ENCODE assay signal across 8 mouse cellular contexts in the genomic region with DNA sequence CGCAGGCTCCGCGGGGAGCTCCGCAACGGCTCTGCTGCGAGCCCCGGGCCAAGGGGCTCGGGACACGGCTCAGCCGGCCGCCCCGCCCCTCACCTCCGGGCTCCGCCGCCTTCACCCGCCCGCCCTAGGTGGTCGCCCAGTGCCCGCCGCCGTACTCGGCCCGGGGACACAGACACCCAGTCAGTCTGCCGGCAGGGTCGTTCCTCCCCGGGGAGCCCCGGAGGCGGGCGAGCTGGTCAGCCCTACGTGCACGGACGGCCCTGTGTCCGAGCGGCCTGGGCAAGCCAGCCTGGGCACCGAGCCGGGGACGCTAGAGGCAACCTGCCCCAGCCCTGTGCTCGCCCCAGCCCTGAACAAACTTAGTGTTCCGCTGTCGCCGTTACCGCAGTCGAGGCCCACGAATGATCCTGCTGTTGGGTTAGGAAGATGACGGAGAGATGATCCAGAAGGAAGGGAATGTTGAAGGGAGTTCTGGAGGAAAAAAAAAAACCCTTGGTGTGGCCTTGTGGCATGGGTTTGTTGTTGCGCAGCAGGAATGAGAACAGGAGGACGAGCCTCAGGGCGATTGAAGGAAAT. TPM values are rescaled to one million over a fixed set of nuclear protein-coding genes. Genes with fewer than 3 reads are reported as not detected.
DNase-seq lines count a peak whose midpoint lies in the region; ATAC-seq and TF ChIP-seq lines count a peak whose summit lies in the region.

No protein-coding gene starts in this region.

- peaks cover 12% of the 10 kb centered on the region for H3K36me3 ChIP-seq in lung, embryonic 15.5 days
- peaks cover 18% of the 10 kb centered on the region for H3K36me3 ChIP-seq in hindbrain, embryonic 13.5 days
- H3K36me3 ChIP-seq in liver, postnatal 0 days (replicated peaks; ENCODE audit: insufficient read depth, low read length) = peaks cover 11% of the 10 kb centered on the region; the same call in 1 of the 2 replicates
- peaks cover 9% of the 10 kb centered on the region; the same call in 1 of the 2 replicates for H3K36me3 ChIP-seq in stomach, embryonic 15.5 days

- H3K4me1 ChIP-seq in lung, embryonic 15.5 days = peaks cover 17% of the 10 kb centered on the region
- H3K4me1 ChIP-seq in embryonic fibroblast, embryonic 13.5 days (ENCODE audit: control insufficient read depth, insufficient read depth, low read length) = peaks cover 3% of the 10 kb centered on the region; the same call in 1 of the 2 replicates
- H3K4me1 ChIP-seq in hindbrain, embryonic 13.5 days (replicated peaks) = peaks cover 31% of the 10 kb centered on the region
- peaks cover 11% of the 10 kb centered on the region for H3K4me1 ChIP-seq in liver, postnatal 0 days (ENCODE audit: insufficient read depth)
- peaks cover 3% of the 10 kb centered on the region; the same call in 1 of the 2 replicates for H3K4me1 ChIP-seq in stomach, embryonic 15.5 days

- H3K4me3 ChIP-seq in lung, embryonic 15.5 days = peak overlapping the region; percentile 79
- H3K4me3 ChIP-seq in embryonic fibroblast, embryonic 13.5 days (ENCODE audit: insufficient read depth, low read length) = peak overlapping the region; percentile 83
- H3K4me3 ChIP-seq in hindbrain, embryonic 13.5 days = peak overlapping the region; percentile 91
- peak overlapping the region; percentile 74 for H3K4me3 ChIP-seq in liver, postnatal 0 days (ENCODE audit: low read depth, low read length)
- H3K4me3 ChIP-seq in stomach, embryonic 15.5 days (replicated peaks) = peak overlapping the region; percentile 84

- TF ChIP-seq EP300 in liver, postnatal 0 days (IDR thresholded peaks at IDR 0.05; ENCODE audit: low read depth) = no peak

- peak overlapping the region; percentile 76 for H3K27ac ChIP-seq in lung, embryonic 15.5 days
- peak overlapping the region; percentile 58 for H3K27ac ChIP-seq in embryonic fibroblast, embryonic 13.5 days (ENCODE audit: insufficient read depth, low read length)
- H3K27ac ChIP-seq in hindbrain, embryonic 13.5 days = peak overlapping the region; percentile 87
- peak overlapping the region; percentile 94 for H3K27ac ChIP-seq in liver, postnatal 0 days (ENCODE audit: low read depth)
- H3K27ac ChIP-seq in stomach, embryonic 15.5 days = peak overlapping the region; percentile 83

- peak overlapping the region; percentile 75 for H3K9ac ChIP-seq in lung, embryonic 15.5 days
- peak overlapping the region; percentile 89 for H3K9ac ChIP-seq in hindbrain, embryonic 13.5 days
- peak overlapping the region; percentile 88 for H3K9ac ChIP-seq in liver, postnatal 0 days (replicated peaks)
- H3K9ac ChIP-seq in stomach, embryonic 15.5 days = peak overlapping the region; percentile 71

- TF ChIP-seq CTCF in embryonic fibroblast, embryonic 13.5 days (IDR thresholded peaks at IDR 0.05; ENCODE audit: borderline replicate concordance, insufficient read depth, low read length) = no peak
- no peak for TF ChIP-seq CTCF in liver, postnatal 0 days (IDR thresholded peaks at IDR 0.05; ENCODE audit: low read depth)

- H3K27me3 ChIP-seq in lung, embryonic 15.5 days = no peaks in the 10 kb centered on the region
- no peaks in the 10 kb centered on the region for H3K27me3 ChIP-seq in hindbrain, embryonic 13.5 days
- no peaks in the 10 kb centered on the region for H3K27me3 ChIP-seq in liver, postnatal 0 days (ENCODE audit: insufficient read depth, low read length)
- H3K27me3 ChIP-seq in stomach, embryonic 15.5 days (replicated peaks) = no peaks in the 10 kb centered on the region

- no peak for TF ChIP-seq POLR2A in embryonic fibroblast, embryonic 13.5 days (IDR thresholded peaks at IDR 0.05; ENCODE audit: low read depth, low read length)

- H3K4me2 ChIP-seq in lung, embryonic 15.5 days = peak overlapping the region; percentile 59
- peak overlapping the region; percentile 78 for H3K4me2 ChIP-seq in hindbrain, embryonic 13.5 days
- peak overlapping the region; percentile 69 for H3K4me2 ChIP-seq in liver, postnatal 0 days (ENCODE audit: low read depth, low read length)
- peak overlapping the region; percentile 60 for H3K4me2 ChIP-seq in stomach, embryonic 15.5 days

- DNase-seq in lung, postnatal 4 days = no peak
- peak; percentile 72 for DNase-seq in adrenal gland, postnatal 10 days
- no peak for DNase-seq in liver, postnatal 0 days
- DNase-seq in yolk sac, embryonic 10.5 days (ENCODE audit: low spot score) = no peak

- under 1% methylated on average over 47 of the region's 48 CpGs for WGBS in lung, embryonic 15.5 days
- WGBS in hindbrain, embryonic 13.5 days = under 1% methylated on average over 48 of the region's 48 CpGs
- under 1% methylated on average over 41 of the region's 48 CpGs for WGBS in liver, postnatal 0 days (ENCODE audit: insufficient replicate concordance)
- WGBS in stomach, embryonic 15.5 days = under 1% methylated on average over 45 of the region's 48 CpGs

- no peaks in the 10 kb centered on the region for H3K9me3 ChIP-seq in lung, embryonic 15.5 days
- no peaks in the 10 kb centered on the region for H3K9me3 ChIP-seq in hindbrain, embryonic 13.5 days
- H3K9me3 ChIP-seq in liver, postnatal 0 days (ENCODE audit: low read length) = no peaks in the 10 kb centered on the region
- no peaks in the 10 kb centered on the region for H3K9me3 ChIP-seq in stomach, embryonic 15.5 days

- peak; percentile 71 for ATAC-seq in lung, embryonic 15.5 days (ENCODE audit: borderline replicate concordance, extremely low read depth, low FRiP score, low TSS enrichment)
- peak; percentile 85 for ATAC-seq in hindbrain, embryonic 13.5 days (ENCODE audit: low FRiP score)
- ATAC-seq in liver, postnatal 0 days = peak; percentile 46
- ATAC-seq in stomach, embryonic 15.5 days (ENCODE audit: insufficient read depth, low FRiP score, low read depth) = peak; percentile 70

RNA-seq across cellular contexts. Expression of a gene that starts 0.4 kb away (rescaled TPM):
- 87.6 and 90.5 TPM in 2 replicates for polyA plus RNA-seq in lung, embryonic 15.5 days (2015; fragmentation: Nextera tagmentation; extraction: Ambion mirVana)
- 10 to 100 TPM; 53.5 to 71.8 TPM for total RNA-seq in adrenal gland, postnatal 10 days (2021)
- 57.5 and 64.4 TPM in 2 replicates for polyA plus RNA-seq in embryonic fibroblast, embryonic 13.5 days (2011; ENCODE audit: insufficient read length, low read depth, missing spikeins)
- 93.7 and 95.3 TPM in 2 replicates for polyA plus RNA-seq in hindbrain, embryonic 13.5 days (2015; fragmentation: Nextera tagmentation; extraction: Ambion mirVana)
- 38.7 and 42.2 TPM in 2 replicates for polyA plus RNA-seq in liver, postnatal 0 days (2015; fragmentation: Nextera tagmentation; extraction: Ambion mirVana)
- polyA plus RNA-seq in stomach, embryonic 15.5 days (2015; fragmentation: Nextera tagmentation; extraction: Ambion mirVana) = 97.3 and 103 TPM in 2 replicates

RNA-seq across cellular contexts. Expression of a gene that starts 0.6 kb away (rescaled TPM):
- polyA plus RNA-seq in lung, embryonic 15.5 days (2015; fragmentation: Nextera tagmentation; extraction: Ambion mirVana) = 0.90 and 1.5 TPM in 2 replicates
- 1 to 10 TPM; 1.4 to 3.3 TPM for total RNA-seq in adrenal gland, postnatal 10 days (2021)
- 1.0 and 1.9 TPM in 2 replicates for polyA plus RNA-seq in embryonic fibroblast, embryonic 13.5 days (2011; ENCODE audit: insufficient read length, low read depth, missing spikeins)
- polyA plus RNA-seq in hindbrain, embryonic 13.5 days (2015; fragmentation: Nextera tagmentation; extraction: Ambion mirVana) = 0.36 and 0.52 TPM in 2 replicates
- 0.70 and 1.3 TPM in 2 replicates for polyA plus RNA-seq in liver, postnatal 0 days (2015; fragmentation: Nextera tagmentation; extraction: Ambion mirVana)
- polyA plus RNA-seq in stomach, embryonic 15.5 days (2015; fragmentation: Nextera tagmentation; extraction: Ambion mirVana) = 2.7 and 3.7 TPM in 2 replicates

RNA-seq across cellular contexts. Expression of a gene that starts 47.2 kb away (rescaled TPM):
- polyA plus RNA-seq in lung, embryonic 15.5 days (2015; fragmentation: Nextera tagmentation; extraction: Ambion mirVana) = 30.2 and 32.2 TPM in 2 replicates
- total RNA-seq in adrenal gland, postnatal 10 days (2021) = 10 to 100 TPM; 12.3 to 16.2 TPM
- polyA plus RNA-seq in embryonic fibroblast, embryonic 13.5 days (2011; ENCODE audit: insufficient read length, low read depth, missing spikeins) = 17.6 and 23.3 TPM in 2 replicates
- 68.8 and 69.8 TPM in 2 replicates for polyA plus RNA-seq in hindbrain, embryonic 13.5 days (2015; fragmentation: Nextera tagmentation; extraction: Ambion mirVana)
- polyA plus RNA-seq in liver, postnatal 0 days (2015; fragmentation: Nextera tagmentation; extraction: Ambion mirVana) = 6.8 and 7.8 TPM in 2 replicates
- 28.3 and 29.5 TPM in 2 replicates for polyA plus RNA-seq in stomach, embryonic 15.5 days (2015; fragmentation: Nextera tagmentation; extraction: Ambion mirVana)

RNA-seq across cellular contexts. Expression of a gene that starts 59.4 kb away (rescaled TPM):
- polyA plus RNA-seq in lung, embryonic 15.5 days (2015; fragmentation: Nextera tagmentation; extraction: Ambion mirVana) = 5.5 and 7.8 TPM in 2 replicates
- 10 to 100 TPM; 15.8 to 19.5 TPM for total RNA-seq in adrenal gland, postnatal 10 days (2021)
- polyA plus RNA-seq in embryonic fibroblast, embryonic 13.5 days (2011; ENCODE audit: insufficient read length, low read depth, missing spikeins) = 1.6 TPM in 1 of 2 replicates, not detected in the other
- 2.2 and 2.6 TPM in 2 replicates for polyA plus RNA-seq in hindbrain, embryonic 13.5 days (2015; fragmentation: Nextera tagmentation; extraction: Ambion mirVana)
- 17.7 and 18.4 TPM in 2 replicates for polyA plus RNA-seq in liver, postnatal 0 days (2015; fragmentation: Nextera tagmentation; extraction: Ambion mirVana)
- 8.9 and 9.0 TPM in 2 replicates for polyA plus RNA-seq in stomach, embryonic 15.5 days (2015; fragmentation: Nextera tagmentation; extraction: Ambion mirVana)
